Mouse (Mus musculus): Measurements from ENCODE around the gene Mllt3.
A peak's percentile ranks its signal among the peaks of the same experiment; 100 is the strongest.

Gene Mllt3

DNA sequence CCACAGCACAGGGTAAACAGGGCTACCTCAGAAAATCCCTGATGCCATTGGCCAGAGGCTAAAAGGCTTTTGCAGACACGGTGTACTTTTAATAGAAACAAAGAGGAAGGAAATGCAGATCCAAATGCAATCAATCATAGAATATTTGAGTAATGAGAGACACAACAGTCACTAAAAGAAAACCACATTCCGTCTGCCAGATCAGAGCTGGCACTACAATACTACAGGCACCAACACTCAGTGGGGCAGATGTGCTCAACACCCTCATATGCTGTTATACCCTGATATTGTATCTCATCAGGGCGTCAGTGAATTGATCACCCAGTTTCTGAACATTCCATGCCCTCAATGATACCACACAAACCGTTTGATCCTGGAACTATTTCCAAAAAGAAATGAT, 79.4 kb downstream of the Mllt3 start:
- DNase-seq (ENCODE audit: low read depth, low spot score): peak; percentile 14

DNA sequence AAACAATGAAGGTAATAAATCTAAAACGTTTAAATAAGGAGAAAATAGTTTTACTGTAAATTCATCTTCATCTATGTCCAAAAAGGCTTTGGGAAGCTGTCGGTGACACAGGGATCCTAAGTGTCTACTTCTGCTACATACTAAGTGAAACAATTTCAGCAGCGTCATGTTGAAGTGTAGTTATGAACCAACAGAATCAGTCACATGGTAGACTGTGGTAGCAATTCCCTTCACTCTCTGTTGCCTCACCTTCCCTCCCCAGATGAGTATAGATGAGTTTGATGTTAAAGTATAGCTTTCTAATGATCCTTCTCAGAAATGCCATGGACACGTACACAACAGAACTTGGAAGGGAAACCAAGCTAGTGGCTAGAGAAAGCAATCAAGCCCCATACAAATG, 79.9 kb downstream of the Mllt3 start:
- DNase-seq (ENCODE audit: low read depth, low spot score): no peak

DNA sequence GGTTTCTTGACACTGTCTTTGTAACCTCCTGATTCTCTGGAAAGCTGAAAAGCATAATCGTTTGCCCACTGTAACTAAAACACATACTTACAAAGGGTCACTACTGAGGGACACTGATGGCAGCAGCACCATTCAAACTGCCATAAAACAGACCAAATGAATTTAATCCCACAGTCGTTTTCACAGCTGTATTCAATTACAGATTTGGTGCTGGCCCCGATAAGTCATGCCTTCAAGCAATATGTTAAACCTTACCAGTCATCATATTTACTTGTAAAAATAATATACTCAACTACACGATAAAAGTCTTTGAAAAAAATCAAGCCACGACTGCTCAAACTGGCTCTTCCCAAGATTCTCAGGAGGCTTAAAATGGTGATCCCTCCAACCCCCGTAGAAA, 83.7 kb downstream of the Mllt3 start:
- peak; percentile 57 for DNase-seq (ENCODE audit: low read depth, low spot score)

DNA sequence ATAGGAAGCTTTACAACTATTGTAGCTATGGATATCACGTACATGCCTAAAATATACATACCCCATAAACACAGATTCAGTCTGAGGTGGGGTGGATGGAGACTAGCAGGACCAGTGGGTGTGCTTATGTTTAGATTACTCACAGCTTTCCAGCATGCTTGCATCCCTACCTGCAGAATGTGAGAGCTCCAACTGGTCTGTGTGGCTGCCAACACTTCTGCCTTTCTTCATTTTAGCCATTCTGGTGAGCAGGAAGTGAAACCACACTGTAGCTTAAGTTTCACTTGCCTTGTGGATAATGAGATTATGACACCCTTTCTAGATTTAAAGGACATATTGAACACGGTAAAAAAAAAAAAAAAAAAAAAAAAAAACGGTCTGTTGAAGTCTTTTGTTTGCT, 88.8 kb downstream of the Mllt3 start:
- DNase-seq (ENCODE audit: low read depth, low spot score): no peak

DNA sequence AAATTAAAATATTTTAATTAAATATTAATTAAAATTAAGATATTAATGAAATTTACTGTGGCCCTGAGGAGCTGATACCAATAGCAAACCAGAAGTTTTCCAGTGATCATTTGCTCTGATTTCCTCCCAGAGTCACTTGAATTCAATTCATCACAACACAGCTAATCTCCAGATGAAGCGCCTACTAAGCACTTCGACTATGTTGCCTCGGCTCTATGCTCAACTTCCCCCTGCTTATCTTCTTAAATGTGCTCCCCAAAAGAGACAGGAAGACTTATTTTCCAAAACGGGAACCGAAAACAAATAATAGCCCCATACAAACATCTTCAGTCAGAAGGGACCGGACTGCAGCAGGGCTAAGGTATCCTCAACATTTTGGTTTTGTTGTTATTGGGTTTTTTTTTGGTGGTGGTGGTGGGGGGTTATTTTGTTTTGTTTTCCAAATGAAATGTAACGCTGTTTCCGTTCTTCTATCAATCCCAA, 90.2 kb downstream of the Mllt3 start:
- DNase-seq (ENCODE audit: low read depth, low spot score): no peak

DNA sequence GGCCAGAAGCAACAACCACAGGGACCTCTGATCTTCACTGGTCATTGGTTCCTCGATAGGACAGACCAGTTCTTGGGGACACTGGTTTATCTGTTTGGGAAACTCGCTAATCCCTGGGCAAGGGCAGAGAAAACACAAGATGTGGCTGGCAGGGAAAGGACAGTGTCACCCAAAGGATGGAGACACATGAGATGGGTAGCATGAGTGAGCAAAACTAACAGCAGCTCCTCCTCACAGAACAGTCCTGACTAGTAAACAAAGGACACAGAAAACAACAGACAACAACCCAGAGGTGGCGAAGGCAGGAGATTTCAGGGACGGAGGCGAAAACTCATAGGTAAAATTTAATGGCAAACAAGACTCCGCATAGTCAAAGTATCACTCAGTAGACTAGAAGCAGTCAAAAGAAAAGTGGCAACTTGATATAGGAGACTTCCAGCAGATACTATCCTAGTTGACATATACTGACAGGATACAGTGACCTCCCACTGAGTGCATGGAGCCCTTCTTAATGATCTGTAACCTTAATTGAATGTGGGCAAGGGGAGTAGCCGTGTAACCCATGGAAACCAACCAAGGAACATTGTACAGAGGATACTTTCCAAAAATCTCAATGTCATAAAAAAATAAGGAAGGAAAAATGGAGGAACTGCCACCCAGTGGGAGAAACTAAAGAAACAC, 93.5 kb downstream of the Mllt3 start:
- no peak for DNase-seq (ENCODE audit: low read depth, low spot score)

DNA sequence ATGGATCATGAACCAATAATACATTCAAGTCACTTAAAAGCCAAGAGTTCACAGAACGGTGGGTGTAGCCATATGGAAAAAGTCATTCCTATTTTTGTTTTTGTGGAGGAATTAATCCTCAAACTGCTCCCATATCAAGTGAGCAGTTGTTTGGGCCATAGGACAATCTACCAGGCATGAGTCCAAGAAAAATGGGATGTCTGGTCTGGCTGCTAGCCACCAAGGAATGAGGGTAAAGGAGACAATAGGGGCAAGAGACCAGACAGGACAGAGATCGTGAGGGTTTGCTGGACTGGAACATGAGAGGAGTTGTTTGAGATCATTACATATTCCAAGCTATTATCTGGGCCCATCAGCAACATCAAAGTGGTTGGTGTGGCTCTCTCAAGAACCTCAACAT, 96.8 kb downstream of the Mllt3 start:
- DNase-seq (ENCODE audit: low read depth, low spot score): peak; percentile 32

DNA sequence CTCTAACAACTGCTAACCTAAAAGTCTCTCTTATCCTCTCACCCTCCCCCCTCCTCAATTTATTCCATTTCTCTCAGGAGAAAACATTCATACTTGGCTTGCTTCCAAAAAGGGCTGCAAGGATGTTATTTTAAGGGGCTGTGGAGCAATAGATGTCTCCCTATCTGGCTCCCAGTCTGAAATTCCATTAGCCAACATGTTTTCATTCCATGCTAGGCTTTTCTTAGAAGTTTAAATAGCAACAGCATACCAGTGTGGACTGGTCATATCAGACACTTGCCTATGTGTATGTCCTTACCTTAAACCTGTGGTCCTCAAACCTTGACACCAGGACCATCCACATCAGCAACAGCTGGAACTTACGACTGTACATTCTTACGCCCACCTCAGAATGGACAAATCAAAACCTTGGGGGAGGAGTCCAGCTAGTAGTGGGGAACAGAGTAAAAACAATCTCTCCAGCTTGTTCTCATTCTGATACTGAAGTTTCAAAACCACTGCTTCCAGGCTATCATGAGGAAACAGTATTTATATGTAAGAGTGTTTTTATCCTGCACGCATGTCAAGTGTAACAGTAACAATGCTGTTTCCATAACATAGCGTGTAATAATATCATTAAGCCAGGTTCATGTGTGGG, 99.3 kb downstream of the Mllt3 start:
- DNase-seq (ENCODE audit: low read depth, low spot score): peak; percentile 43

DNA sequence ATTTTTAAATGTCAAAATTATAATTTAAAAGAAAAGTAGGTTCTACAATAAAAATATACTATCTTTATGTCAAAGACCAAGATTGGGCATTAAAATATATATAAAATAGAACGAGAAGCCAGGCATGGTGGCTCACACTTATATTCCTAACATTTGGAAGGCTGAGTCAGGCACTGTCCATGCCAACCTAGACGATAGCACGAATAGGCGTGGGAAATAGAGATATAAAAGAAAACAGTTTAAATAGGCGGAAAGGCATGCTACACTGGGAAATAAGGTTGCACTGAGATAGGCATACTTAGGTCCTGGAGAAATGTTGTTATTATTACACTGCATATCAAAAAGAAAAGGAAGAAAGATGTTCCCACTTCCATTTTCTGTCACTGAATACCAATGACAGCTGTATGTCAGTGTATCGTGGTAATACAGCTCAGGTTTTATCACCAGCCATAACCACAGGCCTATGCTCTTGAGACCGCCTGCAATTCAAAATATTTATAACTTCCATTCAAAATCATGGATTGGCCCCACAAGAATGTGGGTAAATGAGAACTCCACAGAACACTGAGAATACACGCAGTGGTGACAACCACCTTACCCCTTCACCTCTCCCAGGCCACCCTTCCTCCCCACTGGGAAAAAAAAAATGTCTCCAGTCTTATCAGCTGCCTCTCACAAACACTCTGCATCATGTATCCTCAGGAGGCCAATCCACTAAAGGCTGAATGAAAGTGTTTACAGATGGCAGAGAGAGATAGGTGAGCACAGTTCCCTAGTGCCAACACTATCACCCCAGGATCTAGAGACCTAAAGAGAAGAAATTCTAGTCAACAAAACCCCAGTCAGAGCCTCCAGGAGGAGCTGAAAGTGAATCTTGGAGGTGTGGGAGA, 102.6 kb downstream of the Mllt3 start:
- DNase-seq (ENCODE audit: low read depth, low spot score): no peak

DNA sequence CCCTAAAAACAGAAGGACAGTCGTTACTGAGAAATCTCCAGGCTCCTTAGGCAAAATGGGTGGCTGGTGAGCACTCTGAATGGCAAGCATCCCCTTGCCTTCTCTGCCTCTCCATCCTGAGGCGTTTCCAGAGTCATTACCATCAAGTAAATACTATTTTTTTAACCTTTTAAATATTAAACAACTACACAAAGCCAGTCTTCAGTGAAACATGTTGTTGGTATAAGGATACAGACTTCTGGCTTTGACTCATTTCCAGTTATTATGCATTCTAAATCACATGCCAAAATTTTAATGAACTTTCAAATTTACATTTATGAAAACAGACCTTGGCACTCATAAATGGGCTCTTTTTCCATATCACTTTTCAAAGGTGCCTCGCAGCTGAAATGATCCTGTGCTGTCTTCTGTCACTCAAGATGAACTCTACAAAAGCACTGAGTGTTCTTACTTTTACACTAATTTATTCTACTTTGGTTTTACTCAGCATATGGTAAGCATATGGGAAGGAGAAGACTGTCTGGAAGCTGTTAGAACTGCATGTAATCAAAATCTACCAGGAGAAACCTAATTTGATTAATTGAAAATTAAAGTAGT, 104.5 kb downstream of the Mllt3 start:
- DNase-seq (ENCODE audit: low read depth, low spot score): no peak

DNA sequence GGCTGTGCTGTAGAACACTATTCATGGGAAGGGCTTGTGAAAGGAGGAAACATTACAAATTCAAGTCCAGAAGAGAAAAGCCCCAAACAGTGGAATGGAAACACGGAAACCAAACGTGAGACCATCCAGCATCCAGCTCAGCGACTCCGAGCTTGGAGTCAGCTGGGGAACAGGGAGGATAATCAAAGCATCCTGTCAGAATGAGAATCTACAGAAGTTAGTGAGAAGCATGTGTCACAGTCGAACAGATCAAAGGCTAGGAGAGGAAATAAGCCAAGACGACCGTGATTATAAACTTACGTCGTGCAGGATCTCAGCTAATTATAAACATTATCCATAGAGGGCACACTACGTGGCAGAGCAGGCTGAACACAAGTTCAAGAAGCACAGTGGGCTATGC, 105.8 kb downstream of the Mllt3 start:
- no peak for DNase-seq (ENCODE audit: low read depth, low spot score)

DNA sequence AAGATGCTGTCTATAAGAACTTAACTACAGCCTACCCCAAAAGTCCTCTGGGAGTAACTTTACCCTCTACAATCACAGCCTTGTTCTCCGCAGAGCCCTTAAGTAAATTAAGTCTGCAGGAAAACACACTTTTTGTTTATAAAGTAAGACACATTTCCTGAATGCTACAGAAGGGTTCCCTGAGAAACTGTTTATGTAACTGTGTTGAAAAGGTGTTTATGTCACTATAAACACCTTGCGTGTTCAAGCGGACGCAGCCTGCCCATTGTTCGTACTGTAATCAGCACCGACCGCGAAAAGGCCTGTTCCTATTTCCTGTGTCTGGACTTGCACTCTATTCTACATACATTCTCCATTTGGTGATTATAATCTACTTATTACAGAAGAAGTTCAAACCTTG, 112.5 kb downstream of the Mllt3 start:
- no peak for DNase-seq (ENCODE audit: low read depth, low spot score)

DNA sequence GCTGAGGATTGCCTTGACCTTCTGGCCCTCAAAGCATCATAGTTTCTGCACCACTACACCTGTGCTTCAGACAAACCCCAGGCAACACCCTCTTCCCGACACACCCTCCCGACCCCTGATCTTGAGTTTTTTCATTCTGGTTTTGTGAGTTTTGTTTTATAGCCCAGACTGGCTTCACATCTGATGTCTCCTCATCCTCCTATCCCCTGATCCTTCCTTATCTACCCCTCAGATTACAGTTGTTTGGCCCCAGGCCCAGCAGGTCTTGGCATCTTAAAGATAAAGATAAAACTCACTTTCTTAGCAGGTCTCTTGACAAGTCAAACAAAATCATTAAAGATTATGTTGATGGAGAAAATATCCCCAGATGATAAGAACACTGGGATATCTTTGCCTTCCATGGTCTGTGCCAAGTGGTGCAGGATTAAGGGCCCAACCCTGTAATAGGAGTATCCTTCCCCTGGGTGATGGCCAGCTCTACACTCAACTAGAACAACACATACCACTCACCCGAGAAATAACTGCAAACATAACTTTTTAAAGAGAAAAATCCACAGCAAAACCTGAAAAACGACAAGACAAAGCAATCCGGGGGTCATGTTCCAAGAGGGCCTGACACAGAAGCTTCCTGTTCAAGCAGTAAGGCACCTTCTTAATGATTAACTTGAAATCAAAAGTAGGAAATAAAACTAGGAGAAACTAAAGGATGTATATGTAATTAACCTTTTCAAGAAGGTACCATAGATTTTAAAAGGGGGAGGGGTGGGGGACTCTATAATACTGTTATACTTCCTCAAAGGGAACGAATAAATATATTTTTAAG, 121.8 kb downstream of the Mllt3 start:
- DNase-seq (ENCODE audit: low read depth, low spot score): no peak

DNA sequence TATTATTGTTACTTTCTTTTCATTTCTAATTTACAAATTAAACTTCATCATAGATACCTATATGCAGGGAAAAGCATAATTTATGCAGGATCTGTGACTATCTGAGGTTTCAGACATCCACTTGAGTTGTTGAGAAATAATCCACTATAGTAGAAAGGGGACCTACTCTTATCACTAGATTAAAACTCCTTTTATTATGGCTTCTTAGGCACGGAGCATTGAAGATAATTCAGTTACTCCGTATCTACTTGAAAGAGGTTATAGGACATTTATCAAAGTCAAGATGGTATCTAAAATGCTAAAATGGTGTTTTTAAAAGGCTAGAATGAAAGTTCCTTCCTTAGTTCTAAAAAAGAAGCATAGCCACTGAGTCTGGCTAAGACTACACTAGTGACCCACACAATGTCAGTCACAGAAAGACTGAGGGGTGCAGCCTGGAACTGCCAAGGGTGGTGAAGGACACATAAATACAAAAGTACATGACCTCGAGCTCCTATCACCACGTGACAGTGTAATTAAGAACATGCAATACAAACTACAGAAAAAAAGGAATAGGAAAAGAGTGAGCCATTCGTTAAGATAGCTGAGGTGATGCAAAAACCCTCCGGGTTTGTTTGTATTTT, 127.9 kb downstream of the Mllt3 start:
- no peak for DNase-seq (ENCODE audit: low read depth, low spot score)

DNA sequence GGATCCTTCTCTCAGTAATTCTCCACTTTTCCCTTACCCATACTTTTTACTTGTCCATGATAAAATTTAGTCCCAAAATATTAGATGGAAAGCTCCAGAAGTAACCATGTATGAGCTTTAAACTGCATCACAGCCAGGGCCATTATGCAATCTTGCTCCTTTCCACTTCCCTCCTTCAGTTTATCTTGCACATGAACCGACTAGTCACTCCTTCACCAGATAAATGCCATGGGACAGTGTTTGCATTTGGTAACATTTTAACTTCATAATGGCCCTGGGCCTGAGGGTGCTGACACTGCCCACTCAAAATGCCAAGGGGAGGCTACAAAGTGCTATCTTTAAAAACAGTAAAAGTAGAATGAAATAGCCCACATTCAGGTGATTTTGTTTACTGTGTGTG, 128.4 kb downstream of the Mllt3 start:
- no peak for DNase-seq (ENCODE audit: low read depth, low spot score)

DNA sequence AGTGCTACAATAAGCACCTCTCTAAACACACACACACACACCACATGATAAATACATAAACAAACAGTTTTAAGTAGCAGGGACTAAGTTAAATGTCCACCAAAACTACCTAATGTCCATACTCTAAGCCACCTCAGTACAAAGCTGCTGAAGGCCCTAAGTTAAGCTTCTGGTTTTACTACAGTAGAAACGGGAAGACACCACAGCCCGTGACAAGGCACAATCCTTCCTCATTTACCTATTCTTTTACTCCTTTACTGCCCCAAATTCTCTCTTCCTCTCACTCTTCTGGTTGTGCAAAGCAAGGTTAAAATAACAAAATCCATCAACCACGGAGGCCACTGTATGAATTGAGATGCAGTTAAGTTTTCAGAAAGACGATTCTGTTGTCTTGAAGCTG, 130.6 kb downstream of the Mllt3 start:
- no peak for DNase-seq (ENCODE audit: low read depth, low spot score)

DNA sequence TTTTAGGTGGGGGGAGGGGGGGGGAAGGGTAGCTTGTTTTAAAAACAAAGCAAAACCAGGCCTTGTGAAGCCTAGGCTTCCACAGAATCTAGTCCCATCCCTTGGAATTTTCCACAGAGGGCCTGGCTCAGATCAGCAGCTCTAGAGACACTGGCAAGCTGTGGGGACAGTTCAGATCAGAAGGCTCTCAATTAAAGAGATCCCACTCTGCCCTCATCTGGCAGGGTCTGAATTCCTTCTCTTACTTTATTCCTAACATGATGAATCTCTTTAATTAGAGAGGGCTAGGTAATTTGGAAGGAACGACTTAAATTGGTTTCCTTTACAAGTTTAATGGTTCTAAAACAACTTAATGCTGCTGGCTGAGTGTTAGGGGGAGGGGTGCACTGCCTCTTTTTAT, 132.0 kb downstream of the Mllt3 start:
- peak; percentile 30 for DNase-seq (ENCODE audit: low read depth, low spot score)

DNA sequence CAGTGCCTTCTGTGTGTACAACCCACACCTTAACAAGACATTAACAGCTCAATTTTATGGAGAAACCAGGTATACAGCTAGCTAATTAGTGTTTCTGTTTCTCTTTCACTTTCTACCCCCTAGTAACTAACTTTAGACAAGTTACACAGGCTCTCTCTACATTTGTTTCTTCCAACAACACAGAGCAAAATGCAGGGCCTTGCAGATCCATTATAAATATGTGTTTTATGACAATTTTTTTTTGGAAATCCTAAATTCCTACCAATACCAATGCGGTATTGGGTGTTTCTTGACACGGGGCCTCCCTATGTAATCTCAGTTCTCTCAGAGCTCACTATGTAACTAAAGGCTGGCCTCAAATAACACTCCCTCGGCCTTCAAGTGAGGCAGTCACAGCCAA, 139.7 kb downstream of the Mllt3 start:
- no peak for DNase-seq (ENCODE audit: low read depth, low spot score)

DNA sequence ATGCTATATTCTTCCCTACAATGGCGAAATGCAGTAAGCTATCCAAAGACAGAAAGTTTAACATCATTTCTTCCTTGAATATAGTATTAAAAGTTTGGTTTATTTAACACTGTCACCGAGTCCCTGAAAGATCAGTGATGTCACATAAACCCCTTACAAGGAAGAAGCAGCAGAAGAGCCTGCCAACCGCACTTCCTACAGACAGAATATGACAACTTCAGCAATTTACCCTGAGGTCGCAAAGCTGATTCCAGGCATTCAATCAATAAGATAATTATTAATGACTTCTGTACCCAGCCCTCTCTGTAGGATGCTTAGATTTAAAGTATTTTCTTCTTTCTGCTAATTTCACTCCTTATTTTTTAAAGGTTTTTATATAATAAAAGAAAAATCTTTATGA, 140.2 kb downstream of the Mllt3 start:
- DNase-seq (ENCODE audit: low read depth, low spot score): no peak

DNA sequence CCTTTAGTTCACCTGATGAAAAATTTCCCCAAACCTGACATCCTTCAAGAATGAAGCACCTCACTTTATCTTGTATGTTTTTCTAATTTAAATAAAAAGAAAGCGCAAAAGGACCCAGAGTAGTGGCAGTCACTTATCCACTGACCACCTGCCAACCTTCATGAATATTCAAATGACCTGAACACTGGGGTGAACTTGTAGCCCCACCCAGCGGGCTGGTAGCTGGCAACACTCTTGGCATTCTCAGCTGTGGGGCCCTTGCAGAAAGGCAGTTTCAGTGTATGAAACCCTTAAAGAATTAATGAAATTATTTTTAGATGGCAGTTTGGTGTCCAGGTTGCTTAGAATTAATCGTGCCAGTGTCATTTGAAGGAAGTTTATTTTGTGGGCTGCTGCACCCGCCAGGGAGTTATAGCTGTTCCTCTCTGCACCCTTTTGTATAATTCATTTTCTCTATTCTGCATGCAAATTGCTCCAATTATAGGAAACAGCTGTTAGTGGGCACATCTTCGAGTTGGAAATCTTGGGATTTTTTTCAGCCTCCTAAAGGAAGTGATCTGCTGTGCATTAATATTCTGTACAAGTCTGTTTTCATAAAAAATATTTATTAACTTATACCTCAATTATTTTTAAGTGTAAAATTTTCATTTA, 149.8 kb downstream of the Mllt3 start:
- DNase-seq (ENCODE audit: low read depth, low spot score): no peak
